Mouse (Mus musculus): ENCODE measurements at regions not wholly inside any gene's neighbourhood (a gene's known extent, or its start where the extent isn't known, plus 50 kb on each side); places are given as distances from the start of the nearest gene placed in this dataset.

DNA sequence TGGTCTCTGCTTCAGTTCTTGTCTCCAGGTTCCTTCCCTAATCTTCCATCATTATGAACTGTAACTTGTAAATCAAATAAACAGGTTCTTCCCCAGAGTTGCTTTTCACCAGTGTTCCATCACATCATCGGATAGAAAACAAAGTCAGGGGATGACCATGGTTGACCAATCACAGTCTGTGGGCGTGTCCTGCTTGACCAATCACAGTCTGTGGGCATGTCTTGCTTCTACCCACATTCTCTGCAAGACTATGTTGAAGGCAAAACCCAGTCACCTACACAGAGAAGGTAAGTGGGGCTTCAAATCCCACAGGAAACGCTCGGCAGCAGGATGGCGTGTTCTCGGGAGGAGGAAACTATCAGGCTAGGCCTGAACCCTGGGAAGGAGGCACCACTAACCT lies 82.9 kb upstream of the Hs6st1 start:
- no peak for TF ChIP-seq CTCF (IDR thresholded peaks at IDR 0.05; ENCODE audit: borderline replicate concordance, insufficient read depth, low read depth, low read length)
- TF ChIP-seq POLR2A (IDR thresholded peaks at IDR 0.05; ENCODE audit: borderline replicate concordance, insufficient read depth, low read length) = no peak
